Mouse (Mus musculus): ENCODE results near the gene Det1. TPM values are rescaled to one million over a fixed set of nuclear protein-coding genes. Genes with fewer than 3 reads are reported as not detected.

Gene Det1
- polyA plus RNA-seq (2015; fragmentation: Illumina TruSeq; extraction: RNeasy Lipid Tissue Mini Kit (QIAGEN cat#74804); ENCODE audit: low read depth, low replicate concordance): 5.1 TPM

DNA sequence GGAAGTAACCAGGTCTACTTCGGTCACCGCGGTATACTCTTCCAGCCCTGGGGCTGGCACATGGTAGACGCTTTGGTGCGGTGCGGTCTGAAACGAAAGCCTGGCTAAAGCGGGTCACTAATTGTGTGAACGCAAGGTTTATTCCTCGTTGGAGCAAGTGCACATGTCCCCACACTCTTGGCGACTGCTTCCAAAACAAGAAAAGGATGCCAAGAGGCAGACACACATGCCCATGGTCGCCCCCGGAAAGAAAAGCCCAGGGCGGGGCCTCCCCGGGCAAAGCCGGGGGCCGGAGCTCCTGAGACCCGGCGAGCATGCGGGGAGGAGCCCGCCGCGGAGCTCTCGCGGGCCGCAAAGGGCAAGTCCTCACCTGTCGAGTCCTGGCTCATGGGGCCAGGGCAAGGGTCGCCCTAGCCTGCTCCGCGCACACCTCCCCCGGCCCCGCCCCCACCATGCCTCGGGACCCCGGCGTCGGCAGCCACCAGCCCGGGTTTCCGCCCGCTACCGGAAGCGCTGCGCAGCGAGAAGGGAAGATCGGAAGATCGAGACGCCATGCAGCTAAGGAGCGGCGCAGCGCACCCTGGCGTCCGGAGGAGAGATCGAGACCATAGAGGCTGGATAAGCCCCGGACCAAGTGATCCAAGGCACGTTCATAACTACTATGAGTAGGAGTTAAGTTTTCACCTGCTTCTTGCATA, at the start of gene Det1:
Gene Det1 (minus strand): TSS at position 527 of the 698 bp plus-strand sequence.

DNA sequence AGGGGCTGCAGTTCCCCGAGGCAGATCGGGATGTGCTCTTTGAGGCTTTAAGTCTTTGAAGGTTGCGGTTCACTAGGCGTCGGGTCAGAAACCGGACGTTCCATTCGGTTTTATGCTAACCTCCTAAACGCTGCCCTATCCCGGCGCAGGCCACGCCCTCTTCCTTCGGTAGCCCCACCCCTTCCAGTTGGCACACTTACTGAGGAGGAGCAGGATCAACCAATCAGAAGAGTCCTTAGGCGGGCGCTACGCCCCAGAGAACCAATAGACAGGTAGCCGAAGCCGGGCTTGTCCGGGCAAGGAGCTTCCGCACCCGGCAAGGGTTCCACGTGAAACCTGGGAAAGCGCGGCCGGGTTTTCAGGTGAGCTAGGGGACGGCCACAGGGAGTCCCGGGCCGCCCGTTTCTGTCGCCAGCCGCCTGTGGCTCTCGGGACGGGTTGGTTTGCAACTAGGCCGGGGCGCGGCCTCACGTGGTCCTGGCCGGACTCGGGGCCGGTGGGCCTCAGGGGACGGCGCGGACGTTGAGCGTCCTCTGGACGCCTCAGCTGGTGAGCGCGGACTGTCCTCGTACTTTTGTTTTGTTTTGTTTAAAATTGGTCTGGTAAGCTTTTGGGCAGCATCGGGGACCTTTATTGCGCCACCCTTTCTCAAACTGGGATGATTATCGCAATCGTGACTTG, 48.7 kb upstream of the Det1 start, which contains the start of gene Aen:
Gene Aen (plus strand): TSS at position 202 of the 681 bp plus-strand sequence.

DNA sequence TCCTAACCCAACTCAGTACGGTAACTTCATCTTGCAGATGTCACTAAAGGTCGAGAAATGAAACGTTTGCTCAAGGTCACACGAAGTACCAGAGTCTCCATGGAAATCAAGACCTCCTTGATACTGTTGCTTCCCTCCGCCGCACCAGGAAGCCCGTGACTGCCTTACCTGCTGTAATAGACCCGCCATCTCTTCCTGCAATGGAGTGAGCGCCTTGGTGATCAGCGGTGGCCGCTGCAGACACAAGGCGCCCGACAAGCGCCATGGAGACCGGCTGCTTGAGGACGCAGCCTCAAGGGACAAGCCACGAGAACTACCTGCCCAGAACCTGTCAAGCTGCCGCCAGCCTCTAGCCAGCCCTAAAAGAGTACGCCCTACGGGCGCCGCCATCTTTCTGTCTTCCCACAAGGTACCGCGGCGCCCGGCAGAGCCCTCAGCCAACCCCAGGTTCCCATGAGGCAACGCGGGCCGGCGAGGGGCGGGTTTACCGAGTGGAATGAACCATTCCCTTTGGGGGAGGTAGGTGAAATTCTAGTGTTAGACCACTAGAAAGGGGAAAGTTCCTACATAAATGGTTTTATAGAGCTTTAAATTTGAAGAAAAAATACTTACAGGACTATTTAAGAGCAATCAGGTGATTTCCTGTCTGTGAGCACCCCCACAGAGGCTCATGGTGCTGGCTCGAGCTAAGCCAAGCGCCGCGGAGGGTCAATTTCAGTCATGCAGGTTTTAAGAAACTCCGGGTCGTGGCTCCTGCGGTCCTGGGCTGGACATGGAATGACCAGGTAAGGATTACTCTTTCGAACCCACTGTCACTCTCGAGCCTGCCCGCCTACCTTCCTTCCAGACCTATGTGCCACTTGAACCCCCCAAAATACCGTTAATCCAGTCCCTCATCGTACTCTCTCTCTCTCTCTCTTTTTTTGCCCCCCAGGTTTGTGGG, 64.2 kb downstream of the Det1 start, which contains the start of the genes Mrps11 and Mrpl46:
Gene Mrps11 (plus strand): TSS at position 481 of the 943 bp plus-strand sequence.
Gene Mrpl46 (minus strand): TSS at position 893 of the 943 bp plus-strand sequence.

Other genes with a start within 250 kb of the Det1 start
- 59.7 TPM for gene Ntrk3, start 109.3 kb downstream of the Det1 start, polyA plus RNA-seq (2015; fragmentation: Illumina TruSeq; extraction: RNeasy Lipid Tissue Mini Kit (QIAGEN cat#74804); ENCODE audit: low read depth, low replicate concordance)
- gene Mrps11, start 64.1 kb downstream of the Det1 start, polyA plus RNA-seq (2015; fragmentation: Illumina TruSeq; extraction: RNeasy Lipid Tissue Mini Kit (QIAGEN cat#74804); ENCODE audit: low read depth, low replicate concordance): 48.9 TPM
- 53.1 TPM for gene Mrpl46, start 63.7 kb downstream of the Det1 start, polyA plus RNA-seq (2015; fragmentation: Illumina TruSeq; extraction: RNeasy Lipid Tissue Mini Kit (QIAGEN cat#74804); ENCODE audit: low read depth, low replicate concordance)
- gene Aen, start 48.6 kb upstream of the Det1 start, polyA plus RNA-seq (2015; fragmentation: Illumina TruSeq; extraction: RNeasy Lipid Tissue Mini Kit (QIAGEN cat#74804); ENCODE audit: low read depth, low replicate concordance): 28.2 TPM
- 2.5 TPM for gene Isg20, start 66.2 kb upstream of the Det1 start, polyA plus RNA-seq (2015; fragmentation: Illumina TruSeq; extraction: RNeasy Lipid Tissue Mini Kit (QIAGEN cat#74804); ENCODE audit: low read depth, low replicate concordance)
- gene Acan, start 206.2 kb upstream of the Det1 start, polyA plus RNA-seq (2015; fragmentation: Illumina TruSeq; extraction: RNeasy Lipid Tissue Mini Kit (QIAGEN cat#74804); ENCODE audit: low read depth, low replicate concordance): 1.8 TPM

Measured in brain, adult 10 weeks (tissue).